Mouse (Mus musculus): ENCODE results near the gene Ece2.

DNA sequence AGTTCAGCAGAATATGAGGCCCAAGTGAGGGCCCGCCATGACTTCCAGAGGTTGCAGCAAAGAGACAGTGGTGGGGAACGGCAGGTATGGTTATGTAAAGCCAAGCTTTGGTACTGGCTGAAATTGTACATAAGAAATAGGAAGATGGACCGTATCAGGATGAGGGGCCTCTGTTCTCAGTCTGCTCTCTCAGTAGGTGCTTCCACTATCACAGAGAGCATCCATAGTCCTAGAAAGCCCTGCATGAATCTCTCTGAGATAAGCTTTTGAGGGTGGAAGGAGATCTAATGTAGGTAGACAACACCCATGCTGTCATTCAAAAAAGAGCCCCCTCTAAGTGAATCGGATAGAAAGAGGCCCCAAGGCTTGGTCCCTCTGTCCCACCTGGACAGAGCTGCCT is 33.9 kb upstream of the Ece2 start:
- TF ChIP-seq CTCF (conservative IDR thresholded peaks at IDR 0.05; ENCODE audit: low read length): no peak
- no peak for TF ChIP-seq NANOG (IDR thresholded peaks at IDR 0.05; ENCODE audit: borderline replicate concordance, low read length)
- no peak for TF ChIP-seq POU5F1 (IDR thresholded peaks at IDR 0.05; ENCODE audit: borderline replicate concordance, low read length)

Measured in E14TG2a.4 (cell line).